Mouse (Mus musculus) thymus, postnatal 4 days (tissue): ENCODE results near the gene Prom1.
A peak's percentile ranks its signal among the peaks of the same experiment; 100 is the strongest.

Experiments
- DNase-seq: peaks from one replicate; pipeline ENCODE4 v3.0.0; 2021

Gene Prom1

DNA sequence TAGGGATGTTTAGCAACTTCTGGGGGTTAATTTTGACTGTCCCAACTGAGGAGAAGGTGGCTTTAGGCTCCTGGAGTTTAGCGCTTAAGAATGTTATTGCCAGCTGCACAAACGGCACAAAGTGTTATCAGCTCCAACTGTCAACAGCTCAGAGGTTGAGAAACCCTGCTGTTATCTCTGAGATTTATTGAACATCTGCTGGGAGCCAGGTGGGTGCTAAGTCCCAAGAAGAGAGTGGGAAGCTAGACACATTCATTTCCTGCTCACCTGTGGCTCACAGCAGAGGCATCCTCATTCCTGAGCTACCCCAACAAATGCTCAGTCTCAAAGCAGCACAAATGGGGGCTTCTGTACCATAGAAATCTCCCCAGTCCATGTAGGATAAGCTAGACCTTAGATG, 130.7 kb downstream of the Prom1 start:
- DNase-seq: no peak

DNA sequence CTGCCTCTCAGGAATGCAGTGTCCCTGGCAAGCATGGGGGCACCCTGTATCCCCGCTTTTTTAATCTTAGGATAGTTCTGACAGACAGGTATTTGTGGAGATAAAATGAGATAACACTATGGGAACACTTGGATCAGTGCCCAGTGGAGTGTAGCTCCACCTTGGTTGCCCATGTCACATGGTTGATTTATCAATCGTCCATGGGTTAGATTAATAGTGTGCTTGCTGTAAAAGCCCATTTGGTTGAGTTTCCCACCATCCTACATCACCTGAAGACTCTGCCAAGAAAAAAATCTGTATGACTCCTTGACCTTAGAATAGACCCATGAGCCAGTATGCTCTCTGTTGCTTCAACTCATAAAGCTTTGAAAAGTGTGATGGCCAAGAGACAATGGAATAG, 131.3 kb downstream of the Prom1 start:
- no peak for DNase-seq

DNA sequence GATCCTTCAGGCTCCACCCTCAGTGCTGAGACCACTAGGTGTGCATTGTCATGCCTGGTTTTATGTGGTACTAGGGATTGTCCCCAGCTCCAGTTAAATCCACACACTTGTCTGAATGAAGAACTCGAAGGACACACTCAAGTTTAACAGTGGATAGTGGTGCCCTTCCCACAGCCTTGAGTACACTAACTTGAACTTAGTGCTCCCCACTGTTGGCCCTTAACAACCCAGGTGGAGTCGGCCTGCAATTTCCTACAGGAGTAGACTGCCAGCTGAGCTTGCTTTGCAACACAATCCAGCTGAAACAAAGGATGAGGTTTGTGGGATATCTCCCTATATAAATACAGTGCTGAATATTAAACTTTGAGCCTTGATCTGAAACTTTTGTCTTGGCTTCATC, 133.2 kb downstream of the Prom1 start:
- no peak for DNase-seq

DNA sequence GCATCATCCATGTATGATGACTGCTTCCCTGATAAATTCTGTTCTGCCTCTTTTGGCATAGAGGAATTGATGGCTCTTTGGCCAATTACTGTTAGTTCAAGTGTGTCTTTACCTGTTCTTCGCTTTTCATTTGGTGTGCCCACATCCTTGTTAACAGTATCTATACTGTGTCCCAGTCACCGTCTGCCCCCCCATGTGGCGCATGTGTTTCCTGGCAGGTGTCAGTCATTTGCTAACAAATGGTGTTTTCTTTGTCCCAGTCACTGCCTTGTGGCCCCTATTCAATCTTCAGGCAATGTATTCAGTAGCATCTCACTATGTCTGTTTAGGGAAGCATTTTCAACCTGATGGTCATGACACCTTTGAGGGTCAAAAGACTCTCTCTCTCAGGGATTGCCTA, 140.8 kb downstream of the Prom1 start:
- DNase-seq: peak; percentile 57

DNA sequence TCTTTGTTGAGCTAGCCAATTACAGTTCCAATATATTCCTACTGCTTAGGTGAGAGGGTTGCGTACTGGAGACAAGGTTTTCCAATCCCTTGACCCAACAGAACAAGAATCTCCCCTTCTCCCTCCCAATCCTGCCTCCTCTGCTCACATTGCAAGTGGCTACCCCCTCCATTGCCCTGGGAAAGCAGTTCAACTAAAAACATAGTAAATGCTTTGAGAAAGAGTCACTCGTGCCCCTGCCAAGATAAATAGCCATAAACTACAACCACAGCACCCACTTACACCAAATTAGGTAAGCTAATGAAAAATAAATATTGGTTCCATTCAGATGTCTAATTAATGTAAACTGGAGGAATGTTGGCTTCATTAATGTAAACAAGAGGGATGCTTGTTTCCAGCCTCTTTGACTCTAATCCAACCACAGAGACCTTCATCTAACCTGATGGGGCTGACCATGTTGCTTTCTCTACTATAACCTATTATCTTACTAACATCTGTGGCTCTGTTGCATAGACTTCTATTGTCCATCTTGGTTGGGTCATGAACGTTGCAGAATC, 141.9 kb downstream of the Prom1 start:
- no peak for DNase-seq

DNA sequence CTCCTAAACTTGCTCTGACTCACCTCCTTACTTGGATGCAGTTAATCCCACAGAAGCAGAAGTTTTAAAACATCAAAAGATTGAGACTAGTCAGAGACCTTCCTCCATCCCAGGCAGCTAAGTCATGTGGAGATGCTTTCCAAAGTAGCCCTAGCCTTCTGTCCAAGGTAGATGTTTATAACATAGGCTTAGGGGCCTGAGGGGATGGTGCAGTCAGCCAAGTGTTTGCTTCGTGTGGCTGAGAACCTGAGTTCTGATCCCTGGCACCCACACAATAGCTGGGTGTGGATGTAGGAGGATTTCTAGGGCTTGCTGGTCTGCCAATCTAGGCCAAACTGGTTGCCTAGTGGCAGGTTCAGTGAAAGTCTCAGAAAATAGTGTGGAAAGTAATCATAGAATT, 148.6 kb downstream of the Prom1 start:
- DNase-seq: no peak

DNA sequence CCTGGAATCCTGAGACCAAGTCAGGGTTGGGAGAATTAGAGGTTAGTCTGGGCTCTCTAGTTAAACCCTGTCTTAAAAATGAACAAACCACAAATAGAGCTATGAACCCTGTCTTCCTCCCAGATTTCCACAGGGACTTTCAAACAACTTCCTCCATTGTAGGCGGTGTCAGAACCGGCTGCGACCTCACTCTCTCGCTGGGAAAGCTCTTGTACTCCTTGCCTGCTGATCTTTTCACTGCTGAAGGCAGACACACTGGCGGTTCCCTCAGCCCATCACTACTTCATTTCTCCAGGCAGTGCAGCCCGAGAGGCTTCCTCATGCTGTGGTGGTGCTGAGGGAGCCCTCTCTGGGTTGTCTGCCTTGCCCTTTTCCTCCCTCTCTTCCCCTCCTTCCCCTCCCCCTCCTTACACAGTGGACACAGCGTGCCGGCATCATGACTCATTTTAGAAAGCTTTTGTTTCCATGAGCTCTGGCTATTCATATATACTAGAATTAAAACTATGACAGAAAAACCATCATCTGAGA, 153.0 kb downstream of the Prom1 start:
- DNase-seq: peak; percentile 52

DNA sequence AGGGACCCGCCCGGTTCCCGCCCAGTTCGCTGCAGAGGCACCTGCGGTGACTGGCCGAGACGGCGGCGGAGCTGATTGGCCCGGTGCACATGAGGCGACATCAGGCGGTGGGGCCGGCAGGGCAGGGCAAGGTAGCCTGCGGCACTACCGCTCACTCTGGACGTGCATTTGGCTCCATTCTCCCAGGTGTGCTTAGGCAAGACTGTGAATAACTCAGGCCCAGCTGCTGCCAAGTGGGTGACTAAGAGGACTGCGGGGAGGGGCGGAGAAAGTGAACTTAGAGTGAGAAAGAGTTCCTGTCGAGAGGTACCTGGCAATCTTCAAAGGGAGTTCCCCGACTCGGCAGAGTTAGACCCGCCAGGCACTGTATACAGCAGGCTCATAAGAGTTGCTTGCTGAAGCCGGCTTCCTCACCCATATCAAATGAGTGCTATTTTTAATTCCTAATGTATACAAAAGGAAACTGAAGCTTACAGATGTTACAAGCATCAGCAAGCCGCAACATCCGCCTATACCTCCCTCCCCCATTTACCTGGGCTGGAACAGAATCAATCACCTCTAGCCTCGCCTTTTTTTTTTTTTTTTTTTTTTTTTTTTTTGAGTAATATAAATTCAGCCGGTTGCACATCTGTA, 153.6 kb downstream of the Prom1 start:
- peak; percentile 82 for DNase-seq

DNA sequence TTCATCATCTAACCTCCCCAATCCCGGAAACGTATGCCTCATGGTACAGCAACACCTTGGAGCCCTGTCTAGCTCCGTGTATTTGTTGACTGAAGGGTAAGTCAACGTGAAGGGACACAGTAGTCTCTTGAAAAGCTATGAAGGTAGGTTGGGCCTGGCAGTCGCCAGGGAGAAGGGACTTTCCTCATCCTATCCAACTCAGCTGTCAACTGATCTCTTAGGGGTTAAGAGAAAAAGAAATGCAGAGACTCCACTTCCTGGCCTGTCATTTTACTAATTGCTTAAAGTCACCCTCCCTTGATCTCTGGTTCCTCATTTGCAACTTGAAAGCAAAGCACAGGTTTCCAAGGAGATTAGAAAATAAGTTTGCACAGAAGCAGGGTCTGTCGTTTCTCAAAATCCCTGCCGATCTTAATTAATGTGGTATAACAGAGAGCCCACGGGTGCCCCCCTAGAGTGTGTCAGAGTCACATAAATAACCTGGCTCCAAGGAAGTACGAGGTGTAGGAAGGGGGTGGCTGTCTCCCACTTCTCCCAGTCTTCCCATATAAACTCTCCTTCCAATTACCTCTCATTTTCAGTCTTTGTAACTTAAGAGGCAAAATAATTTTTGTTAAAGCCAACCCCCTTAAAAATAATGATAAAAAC, 154.4 kb downstream of the Prom1 start:
- peak; percentile 37 for DNase-seq
